Mouse (Mus musculus): ENCODE measurements around the gene Tmem88. TPM values are rescaled to one million over a fixed set of nuclear protein-coding genes. Genes with fewer than 3 reads are reported as not detected.
A peak's percentile ranks its signal among the peaks of the same experiment; 100 is the strongest.

Gene Tmem88
- total RNA-seq (2021): 1 to 10 TPM; 2.8 to 3.0 TPM

- DNase-seq (ENCODE audit: extremely low spot score in 1 of 2, low spot score in 2 of 2): peak in 1 of 2 experiments; percentile 73
- intact Hi-C loops (cut with DNase I): no loop called here
These were observed at the start of gene Tmem88 for GRCm38 (mm10) chr11:69398059-69398458. Gene Tmem88 (minus strand): TSS chr11:69398234.

- intact Hi-C loops (cut with DNase I): no loop called here
- DNase-seq (ENCODE audit: extremely low spot score in 1 of 2, low spot score in 2 of 2): no peak
These were observed 49.3 kb upstream of the Tmem88 start for GRCm38 (mm10) chr11:69447299-69447698.

GRCm38 (mm10) chr11:69443328-69443727 lies 45.3 kb upstream of the Tmem88 start:
- DNase-seq (ENCODE audit: extremely low spot score in 1 of 2, low spot score in 2 of 2): peak in 1 of 2 experiments; percentile 68
- intact Hi-C loops (cut with DNase I): loop anchor here (5.0 kb wide), 1 partner anchor 69 kb away; no protein-coding TSS in a partner anchor

GRCm38 (mm10) chr11:69437291-69437690 lies 39.3 kb upstream of the Tmem88 start:
- no peak for DNase-seq (ENCODE audit: extremely low spot score in 1 of 2, low spot score in 2 of 2)
- intact Hi-C loops (cut with DNase I): no loop called here

- no peak for DNase-seq (ENCODE audit: extremely low spot score in 1 of 2, low spot score in 2 of 2)
- intact Hi-C loops (cut with DNase I): loop anchor here (2.0 kb wide), 1 partner anchor 32 kb away; no protein-coding TSS in a partner anchor
These were observed 35.2 kb upstream of the Tmem88 start for GRCm38 (mm10) chr11:69433189-69433588.

GRCm38 (mm10) chr11:69432640-69432982 lies 34.6 kb upstream of the Tmem88 start:
- DNase-seq (ENCODE audit: extremely low spot score in 1 of 2, low spot score in 2 of 2): no peak
- intact Hi-C loops (cut with DNase I): loop anchor here (2.0 kb wide), 1 partner anchor 32 kb away; no protein-coding TSS in a partner anchor

- peak; percentile 76 to 80 for DNase-seq (ENCODE audit: extremely low spot score in 1 of 2, low spot score in 2 of 2)
- intact Hi-C loops (cut with DNase I): loop anchor here (2.0 kb wide), 1 partner anchor 31 kb away; no protein-coding TSS in a partner anchor
These were observed 34.0 kb upstream of the Tmem88 start for GRCm38 (mm10) chr11:69431829-69432639.

- intact Hi-C loops (cut with DNase I): no loop called here
These were observed 32.6 kb upstream of the Tmem88 start for GRCm38 (mm10) chr11:69430631-69431030.

GRCm38 (mm10) chr11:69429313-69429712 lies 31.3 kb upstream of the Tmem88 start:
- intact Hi-C loops (cut with DNase I): loop anchor here (5.0 kb wide), 1 partner anchor 73 kb away; no protein-coding TSS in a partner anchor
- peak in 1 of 2 experiments; percentile 61 for DNase-seq (ENCODE audit: extremely low spot score in 1 of 2, low spot score in 2 of 2)

More at GRCm38 (mm10) chr11:69430631-69431030, 32.6 kb upstream of the Tmem88 start:
- no peak for DNase-seq (ENCODE audit: extremely low spot score in 1 of 2, low spot score in 2 of 2)

GRCm38 (mm10) chr11:69428751-69429150 lies 30.7 kb upstream of the Tmem88 start:
- intact Hi-C loops (cut with DNase I): loop anchor here (5.0 kb wide), 1 partner anchor 74 kb away; no protein-coding TSS in a partner anchor
- peak in 1 of 2 experiments; percentile 70 for DNase-seq (ENCODE audit: extremely low spot score in 1 of 2, low spot score in 2 of 2)

- intact Hi-C loops (cut with DNase I): loop anchor here (5.0 kb wide), 1 partner anchor 76 kb away; no protein-coding TSS in a partner anchor
- no peak for DNase-seq (ENCODE audit: extremely low spot score in 1 of 2, low spot score in 2 of 2)
These were observed 28.2 kb upstream of the Tmem88 start for GRCm38 (mm10) chr11:69426246-69426645.

GRCm38 (mm10) chr11:69423885-69424284 lies 25.9 kb upstream of the Tmem88 start:
- no peak for DNase-seq (ENCODE audit: extremely low spot score in 1 of 2, low spot score in 2 of 2)

GRCm38 (mm10) chr11:69422842-69423241 lies 24.8 kb upstream of the Tmem88 start:
- intact Hi-C loops (cut with DNase I): no loop called here
- no peak for DNase-seq (ENCODE audit: extremely low spot score in 1 of 2, low spot score in 2 of 2)

More at GRCm38 (mm10) chr11:69423885-69424284, 25.9 kb upstream of the Tmem88 start:
- intact Hi-C loops (cut with DNase I): no loop called here

- intact Hi-C loops (cut with DNase I): no loop called here
- DNase-seq (ENCODE audit: extremely low spot score in 1 of 2, low spot score in 2 of 2): peak in 1 of 2 experiments; percentile 29
These were observed 23.3 kb upstream of the Tmem88 start for GRCm38 (mm10) chr11:69421131-69421977.

- no peak for DNase-seq (ENCODE audit: extremely low spot score in 1 of 2, low spot score in 2 of 2)
- intact Hi-C loops (cut with DNase I): no loop called here
These were observed 22.5 kb upstream of the Tmem88 start for GRCm38 (mm10) chr11:69420554-69421000.

- intact Hi-C loops (cut with DNase I): loop anchor here (10.0 kb wide), 1 partner anchor 325 kb away; the partner anchor contains the start of gene Per1
These were observed 21.9 kb upstream of the Tmem88 start for GRCm38 (mm10) chr11:69419813-69420553.

GRCm38 (mm10) chr11:69419443-69419812 lies 21.4 kb upstream of the Tmem88 start:
- DNase-seq (ENCODE audit: extremely low spot score in 1 of 2, low spot score in 2 of 2): peak in 1 of 2 experiments; percentile 69
- intact Hi-C loops (cut with DNase I): loop anchor here (10.0 kb wide), 1 partner anchor 325 kb away; the partner anchor contains the start of gene Per1

More at GRCm38 (mm10) chr11:69419813-69420553, 21.9 kb upstream of the Tmem88 start:
- peak in 1 of 2 experiments; percentile 69 for DNase-seq (ENCODE audit: extremely low spot score in 1 of 2, low spot score in 2 of 2)

Measured in left cerebral cortex, postnatal 10 days (tissue).